Mouse (Mus musculus): ENCODE data around the gene Zfp867.

Gene Zfp867

GRCm38 (mm10) chr11:59472326-59472677, at the start of gene Zfp867:
Gene Zfp867, minus strand, starts transcription at chr11:59472474.
- peak; percentile 84 for ATAC-seq (ENCODE audit: insufficient number of reproducible peaks, low FRiP score, low TSS enrichment)

GRCm38 (mm10) chr11:59519741-59520495, 47.6 kb upstream of the Zfp867 start:
- no peak for ATAC-seq (ENCODE audit: insufficient number of reproducible peaks, low FRiP score, low TSS enrichment)

GRCm38 (mm10) chr11:59518226-59518625, 46.0 kb upstream of the Zfp867 start:
- no peak for ATAC-seq (ENCODE audit: insufficient number of reproducible peaks, low FRiP score, low TSS enrichment)

GRCm38 (mm10) chr11:59517441-59517840, 45.2 kb upstream of the Zfp867 start:
- no peak for ATAC-seq (ENCODE audit: insufficient number of reproducible peaks, low FRiP score, low TSS enrichment)

GRCm38 (mm10) chr11:59514789-59515188, 42.5 kb upstream of the Zfp867 start:
- no peak for ATAC-seq (ENCODE audit: insufficient number of reproducible peaks, low FRiP score, low TSS enrichment)

GRCm38 (mm10) chr11:59514381-59514780, 42.1 kb upstream of the Zfp867 start:
- ATAC-seq (ENCODE audit: insufficient number of reproducible peaks, low FRiP score, low TSS enrichment) = no peak

GRCm38 (mm10) chr11:59513556-59513955, 41.3 kb upstream of the Zfp867 start:
- no peak for ATAC-seq (ENCODE audit: insufficient number of reproducible peaks, low FRiP score, low TSS enrichment)

- ATAC-seq (ENCODE audit: insufficient number of reproducible peaks, low FRiP score, low TSS enrichment) = no peak
Measured at GRCm38 (mm10) chr11:59512733-59513132, 40.5 kb upstream of the Zfp867 start.

GRCm38 (mm10) chr11:59511558-59511957, 39.3 kb upstream of the Zfp867 start:
- no peak for ATAC-seq (ENCODE audit: insufficient number of reproducible peaks, low FRiP score, low TSS enrichment)

GRCm38 (mm10) chr11:59506713-59507074, 34.4 kb upstream of the Zfp867 start:
- no peak for ATAC-seq (ENCODE audit: insufficient number of reproducible peaks, low FRiP score, low TSS enrichment)

GRCm38 (mm10) chr11:59505839-59506712, 33.8 kb upstream of the Zfp867 start:
- ATAC-seq (ENCODE audit: insufficient number of reproducible peaks, low FRiP score, low TSS enrichment) = peak; percentile 74

- ATAC-seq (ENCODE audit: insufficient number of reproducible peaks, low FRiP score, low TSS enrichment) = 0 out of 2 replicates have a peak, but pooled peaks have one; percentile 5
Measured at GRCm38 (mm10) chr11:59505351-59505838, 33.1 kb upstream of the Zfp867 start.

GRCm38 (mm10) chr11:59501978-59502700, 29.9 kb upstream of the Zfp867 start:
- no peak for ATAC-seq (ENCODE audit: insufficient number of reproducible peaks, low FRiP score, low TSS enrichment)

- no peak for ATAC-seq (ENCODE audit: insufficient number of reproducible peaks, low FRiP score, low TSS enrichment)
Measured at GRCm38 (mm10) chr11:59497747-59498146, 25.5 kb upstream of the Zfp867 start.

- no peak for ATAC-seq (ENCODE audit: insufficient number of reproducible peaks, low FRiP score, low TSS enrichment)
Measured at GRCm38 (mm10) chr11:59496672-59497310, 24.5 kb upstream of the Zfp867 start.

- ATAC-seq (ENCODE audit: insufficient number of reproducible peaks, low FRiP score, low TSS enrichment) = no peak
Measured at GRCm38 (mm10) chr11:59486222-59486621, 13.9 kb upstream of the Zfp867 start.

- ATAC-seq (ENCODE audit: insufficient number of reproducible peaks, low FRiP score, low TSS enrichment) = no peak
Measured at GRCm38 (mm10) chr11:59485641-59486040, 13.4 kb upstream of the Zfp867 start.

- no peak for ATAC-seq (ENCODE audit: insufficient number of reproducible peaks, low FRiP score, low TSS enrichment)
Measured at GRCm38 (mm10) chr11:59483212-59483611, 10.9 kb upstream of the Zfp867 start.

- ATAC-seq (ENCODE audit: insufficient number of reproducible peaks, low FRiP score, low TSS enrichment) = no peak
Measured at GRCm38 (mm10) chr11:59477240-59477639, 5.0 kb upstream of the Zfp867 start.
